In genomic region chr13:49252746-49253145, GRCm38 (mm10) we compare ENCODE assay signal across 10 mouse cellular contexts. TPM values are rescaled to one million over a fixed set of nuclear protein-coding genes. Genes with fewer than 3 reads are reported as not detected.
DNase-seq lines count a peak whose midpoint lies in the region; ATAC-seq and TF ChIP-seq lines count a peak whose summit lies in the region.
"Had no signal": no experiment of that assay in that cellular context is flagged by ENCODE, and none has a peak within 500 bp of the region (broad histone marks: within the 10 kb centered on the region; RNA-seq: fewer than 3 reads in every experiment).

No protein-coding gene starts in this region.

- peak; percentile 47 to 59 for DNase-seq in left cerebral cortex, postnatal 14 days (ENCODE audit: low spot score in 2 of 2)
- DNase-seq in left cerebral cortex, postnatal 4 days: no peak
- peak; percentile 30 for DNase-seq in Patski (ENCODE audit: low read depth, low spot score)
- DNase-seq in fat pad, adult 2 months (ENCODE audit: extremely low read depth, low read depth, low spot score): peak; percentile 55
- peak; percentile 29 to 47 for DNase-seq in right cerebral cortex, postnatal 36 days (ENCODE audit: low spot score in 2 of 2)
- DNase-seq in testis, postnatal 10 days (ENCODE audit: low spot score): no peak
- DNase-seq: cerebellum, adult 11-12 months; heart, adult 18-20 months; midbrain, embryonic 14.5 days had no signal

- no peaks in the 10 kb centered on the region for H3K27me3 ChIP-seq in Patski

- ATAC-seq in Patski: peak; percentile 41
- ATAC-seq in erythroblast, adult 5-6 weeks (replicated peaks; ENCODE audit: low FRiP score, poor library complexity, severe bottlenecking): no peak

- in situ Hi-C loops in Patski (cut with MboI; ENCODE audit: low pct_unique_long_range_greater_than_20kb): no loop called here

- no peak for TF ChIP-seq CTCF in Patski (IDR thresholded peaks at IDR 0.05)

- POLR2A ChIA-PET in Patski (lab: Charles Lee): interaction anchor here (0.6 kb wide), 1 partner anchor 139 kb away, joined by 3 read pairs; no protein-coding TSS in a partner anchor

- intact Hi-C loops in left cerebral cortex, postnatal 14 days (cut with DNase I): no loop called here
- intact Hi-C loops in left cerebral cortex, postnatal 4 days (cut with DNase I): no loop called here

- CTCF ChIA-PET in Patski (lab: Charles Lee): no interaction called here

RNA-seq across cellular contexts. Expression of gene Susd3, which starts 4.2 kb away (rescaled TPM):
- total RNA-seq in left cerebral cortex, postnatal 14 days (2021): 1 to 10 TPM; 2.5 to 5.0 TPM
- under 1 TPM; 0.54 to 0.58 TPM for total RNA-seq in left cerebral cortex, postnatal 4 days (2021)
- not detected for polyA plus RNA-seq in Patski (2021)
- total RNA-seq in erythroblast, adult 5-6 weeks (2015; ENCODE audit: low replicate concordance): 1.5 and 2.5 TPM in 2 replicates
- 1.1 and 5.2 TPM in 2 replicates for total RNA-seq in erythroblast, adult 5-6 weeks (2017; ENCODE audit: low replicate concordance)

RNA-seq across cellular contexts. Expression of gene Card19, which starts 36.9 kb away (rescaled TPM):
- total RNA-seq in left cerebral cortex, postnatal 14 days (2021): 10 to 100 TPM in 1 of 2 experiments, 1 to 10 TPM in 1; 9.9 to 14.1 TPM
- total RNA-seq in left cerebral cortex, postnatal 4 days (2021): 10 to 100 TPM in 1 of 2 experiments, 1 to 10 TPM in 1; 7.6 to 12.6 TPM
- polyA plus RNA-seq in Patski (2021): 58.9 TPM
- total RNA-seq in erythroblast, adult 5-6 weeks (2015; ENCODE audit: low replicate concordance): 13.1 and 22.8 TPM in 2 replicates
- 8.2 and 8.9 TPM in 2 replicates for total RNA-seq in erythroblast, adult 5-6 weeks (2017; ENCODE audit: low replicate concordance)

Comparison
In these comparisons a context has a peak if more than half of its experiments do, and no peak if none do; other contexts are left out.
1. DNase-seq: peak in left cerebral cortex, postnatal 14 days (2 of 2), Patski (single experiment), fat pad, adult 2 months (single experiment) and right cerebral cortex, postnatal 36 days (2 of 2); none in left cerebral cortex, postnatal 4 days (single experiment) and testis, postnatal 10 days (single experiment).